Mouse (Mus musculus) hindbrain, embryonic 16.5 days (tissue): Measurements from ENCODE around the gene Il2ra. TPM values are rescaled to one million over a fixed set of nuclear protein-coding genes. Genes with fewer than 3 reads are reported as not detected.
"Not testable (repeated sequence)": the region's sequence is repeated elsewhere in the genome, so short reads cannot be mapped to it uniquely, and the experiment has no call there.

Experiments used
- ATAC-seq: fragments of 200-750 bp; cut with Nextera tagmentation; 2 replicates; pipeline ENCODE4 v1.8.0; 2017; ENCODE audit warnings: moderate TSS enrichment, moderate library complexity
- H3K27ac ChIP-seq: fragments of 300-500 bp; sonication (generic); 2 replicates; pipeline ENCODE4 v1.5.1; 2014; ENCODE audit warnings: low read depth, mild to moderate bottlenecking, control low read depth, low read length, moderate library complexity
- H3K27me3 ChIP-seq: fragments of 300-500 bp; sonication (generic); replicated peaks from 2 replicates; pipeline ENCODE4 v1.6.1; 2014; ENCODE audit warnings: low read length; ENCODE audit not compliant: control insufficient read depth, insufficient read depth
- H3K36me3 ChIP-seq: fragments of 300-500 bp; sonication (generic); 2 replicates; pipeline ENCODE4 v1.6.1; 2014; ENCODE audit warnings: mild to moderate bottlenecking, low read length, moderate library complexity, mixed read lengths; ENCODE audit not compliant: control insufficient read depth, insufficient read depth
- H3K4me1 ChIP-seq: fragments of 300-500 bp; sonication (generic); 2 replicates; pipeline ENCODE4 v1.6.1; 2014; ENCODE audit warnings: low read depth, low read length; ENCODE audit not compliant: control insufficient read depth, insufficient read depth
- H3K4me2 ChIP-seq: fragments of 300-500 bp; sonication (generic); 2 replicates; pipeline ENCODE4 v1.6.1; 2014; ENCODE audit warnings: mild to moderate bottlenecking, low read length, control low read depth, moderate library complexity
- H3K4me3 ChIP-seq: fragments of 300-500 bp; sonication (generic); 2 replicates; pipeline ENCODE4 v1.5.1; 2014; ENCODE audit warnings: mild to moderate bottlenecking, low read length, control low read depth, moderate library complexity
- H3K9ac ChIP-seq: fragments of 300-500 bp; sonication (generic); 2 replicates; pipeline ENCODE4 v1.6.1; 2014; ENCODE audit warnings: low read depth, mild to moderate bottlenecking, control low read depth, low read length, moderate library complexity
- H3K9me3 ChIP-seq: fragments of 300-500 bp; sonication (generic); 2 replicates; pipeline ENCODE4 v1.6.1; 2014; ENCODE audit warnings: mild to moderate bottlenecking, low read length, moderate library complexity; ENCODE audit not compliant: control insufficient read depth
- WGBS: fragments of 180-500 bp; shearing (Covaris S2); extraction: QIAGEN DNeasy Blood & Tissue Kit; methylation state at CpG from one replicate; pipeline ENCODE4 v1.1.7; 2014; 5-methylcytosine and 5-hydroxymethylcytosine counted together
- polyA plus RNA-seq: library from polyadenylated mRNA; unstranded; fragments of >200 nt; fragmentation: Nextera tagmentation; extraction: Ambion mirVana; gene quantifications from 2 replicates; pipeline ENCODE4 v1.2.1, GENCODE M21; 2015

The Il2ra gene
- polyA plus RNA-seq, 1 experiment from 2014 or later: 0.08 TPM

DNA sequence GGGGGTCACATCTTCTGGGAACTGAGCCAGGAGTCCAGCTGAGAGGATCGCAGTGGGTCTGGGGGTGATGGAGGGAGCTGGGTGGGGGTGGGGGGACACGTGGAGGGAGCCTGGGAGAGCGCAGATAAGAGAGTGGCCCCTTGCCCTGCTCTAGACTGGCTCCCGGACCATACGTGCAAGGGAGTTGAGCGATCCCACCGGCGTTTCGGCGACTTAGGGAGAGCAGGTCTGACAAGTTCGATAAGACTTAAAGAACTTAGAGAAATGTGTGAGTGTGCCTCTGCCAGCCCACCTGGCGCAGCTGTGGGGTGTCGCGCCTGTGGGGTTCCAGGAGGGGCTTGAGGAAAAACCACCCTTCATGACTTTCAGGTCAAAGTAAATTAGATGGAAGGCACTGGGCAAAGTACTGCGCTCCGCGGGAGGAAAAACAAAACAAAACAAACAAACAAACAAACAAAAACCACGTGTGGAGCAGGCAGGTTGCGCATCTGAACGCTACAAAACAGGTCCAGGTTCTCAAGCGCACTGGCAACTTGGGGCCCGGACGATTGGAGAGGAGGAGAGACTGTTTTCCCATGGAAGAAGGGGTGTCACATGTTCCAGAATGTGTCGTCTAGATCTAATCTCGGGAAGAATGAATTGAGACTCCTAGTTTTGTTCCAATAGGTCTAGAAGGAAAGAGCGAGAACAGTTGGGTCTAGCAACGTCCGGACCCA is 63.6 kb downstream of the Il2ra start:
- Histone ChIP-seq H3K9ac (peak overlapping the region; percentile 68), H3K4me2 (peak overlapping the region; percentile 100), H3K9me3 (no peaks in the 10 kb centered on the region), H3K4me1 (peaks cover 16% of the 10 kb centered on the region), H3K27ac (no peak overlapping the region), H3K4me3 (peak overlapping the region; percentile 64), H3K27me3 (peaks cover 11% of the 10 kb centered on the region), H3K36me3 (no peaks in the 10 kb centered on the region)
- 3% methylated on average over 28 of the region's 28 CpGs for WGBS
- ATAC-seq: peak; percentile 72

DNA sequence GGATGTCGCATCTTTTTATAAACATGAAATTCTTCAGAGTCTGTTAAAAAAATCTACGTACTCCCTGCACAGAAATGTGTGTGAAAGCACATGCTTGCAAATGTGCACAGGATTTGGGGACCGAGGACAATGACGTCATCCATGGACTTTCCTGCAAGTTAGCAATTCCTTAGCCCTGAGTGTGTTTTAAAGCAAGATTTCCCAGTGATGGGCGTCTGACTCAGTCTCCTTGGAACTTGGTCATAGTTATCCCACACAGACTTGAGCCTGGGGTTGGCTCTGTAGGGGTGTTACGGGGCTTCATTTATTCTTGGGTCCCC is 64.1 kb downstream of the Il2ra start:
- Histone ChIP-seq H3K27me3 (peaks cover 11% of the 10 kb centered on the region), H3K4me3 (no peak overlapping the region), H3K4me1 (peaks cover 16% of the 10 kb centered on the region), H3K9me3 (no peaks in the 10 kb centered on the region), H3K4me2 (peak overlapping the region; percentile 100), H3K27ac (no peak overlapping the region), H3K36me3 (no peaks in the 10 kb centered on the region), H3K9ac (no peak overlapping the region)
- 37% methylated on average over 6 of the region's 6 CpGs for WGBS
- no peak for ATAC-seq

DNA sequence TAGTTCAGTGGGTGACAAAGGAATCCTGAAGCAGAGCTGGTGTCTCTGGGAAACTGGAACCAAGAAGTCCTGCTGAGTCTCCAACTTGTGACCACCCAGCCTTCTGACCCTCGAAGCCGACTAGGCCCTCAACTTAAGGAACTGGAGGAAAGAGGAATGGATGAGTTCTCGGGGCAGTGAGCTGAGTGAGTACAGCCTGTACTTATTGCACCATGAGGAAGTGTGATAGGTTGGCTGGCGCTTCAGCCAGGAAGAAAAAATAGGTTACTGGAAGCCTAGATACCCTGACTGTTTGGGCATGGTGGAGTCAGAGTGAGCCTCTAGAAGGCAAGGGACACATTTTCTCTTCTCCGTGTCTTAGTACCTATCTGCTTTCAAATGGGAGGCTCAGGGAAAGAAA is 65.9 kb downstream of the Il2ra start:
- no peak overlapping the region for H3K27ac ChIP-seq
- H3K4me1 ChIP-seq: peaks cover 16% of the 10 kb centered on the region
- H3K9ac ChIP-seq: no peak overlapping the region
- WGBS: 90% methylated on average over 5 of the region's 5 CpGs
- no peak for ATAC-seq
- peaks cover 11% of the 10 kb centered on the region for H3K27me3 ChIP-seq
- no peak overlapping the region for H3K4me2 ChIP-seq
- no peaks in the 10 kb centered on the region for H3K36me3 ChIP-seq
- no peak overlapping the region for H3K4me3 ChIP-seq
- H3K9me3 ChIP-seq: no peaks in the 10 kb centered on the region

DNA sequence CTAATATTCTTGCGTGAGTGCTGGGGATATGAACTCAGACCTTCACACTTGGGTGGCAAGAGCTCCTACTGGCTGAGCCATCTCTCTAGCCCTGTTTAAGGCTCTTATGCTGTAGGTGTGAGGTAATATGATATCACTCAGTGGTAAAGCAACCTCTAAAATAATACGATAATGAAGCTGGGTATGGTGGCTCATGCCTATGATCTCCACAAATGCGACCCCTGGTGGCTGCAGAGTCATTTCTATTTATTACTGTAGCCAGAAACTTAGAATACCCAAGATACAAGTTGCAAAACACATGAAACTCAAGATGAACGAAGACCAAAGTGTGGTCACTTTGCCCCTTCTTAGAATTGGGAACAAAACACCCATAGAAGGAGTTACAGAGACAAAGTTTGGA is 67.5 kb downstream of the Il2ra start:
- Histone ChIP-seq H3K27me3 (peaks cover 11% of the 10 kb centered on the region), H3K4me1 (peaks cover 14% of the 10 kb centered on the region)
- not testable (repeated sequence) for H3K4me3 ChIP-seq, H3K9ac ChIP-seq, H3K36me3 ChIP-seq, H3K27ac ChIP-seq, H3K9me3 ChIP-seq, ATAC-seq, H3K4me2 ChIP-seq
- WGBS: 52% methylated on average over 4 of the region's 4 CpGs

DNA sequence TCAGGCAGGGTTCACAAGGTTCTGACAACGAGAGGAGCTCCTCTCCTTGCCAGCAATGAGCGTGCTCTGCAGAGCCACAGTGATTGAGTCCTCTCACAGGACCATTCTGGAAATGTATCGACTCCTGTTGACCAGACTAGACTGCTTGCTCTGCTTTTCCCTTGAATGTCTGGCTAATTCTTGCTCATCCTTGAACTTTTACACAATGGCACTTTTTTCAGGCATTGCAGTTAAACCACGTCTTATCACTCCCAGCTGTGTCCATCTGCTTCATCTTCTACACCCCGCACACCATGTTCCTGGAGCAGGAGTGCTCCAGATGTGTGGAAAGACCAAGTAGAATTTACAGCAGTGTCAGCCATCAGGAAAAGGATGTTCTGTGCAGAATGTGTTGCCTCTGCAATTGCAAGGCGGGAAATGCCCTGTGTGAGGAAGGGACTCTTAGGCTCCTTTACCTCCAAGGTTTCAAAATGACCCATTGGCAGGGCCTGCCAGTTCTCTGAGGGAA is 69.9 kb downstream of the Il2ra start:
- H3K9ac ChIP-seq: no peak overlapping the region
- H3K36me3 ChIP-seq: no peaks in the 10 kb centered on the region
- H3K4me2 ChIP-seq: no peak overlapping the region
- no peaks in the 10 kb centered on the region for H3K4me1 ChIP-seq
- no peak overlapping the region for H3K27ac ChIP-seq
- WGBS: 86% methylated on average over 6 of the region's 6 CpGs
- H3K4me3 ChIP-seq: no peak overlapping the region
- no peaks in the 10 kb centered on the region for H3K9me3 ChIP-seq
- 0 out of 2 replicates have a peak, but pooled peaks cover 3% of the 10 kb centered on the region for H3K27me3 ChIP-seq
- ATAC-seq: no peak

DNA sequence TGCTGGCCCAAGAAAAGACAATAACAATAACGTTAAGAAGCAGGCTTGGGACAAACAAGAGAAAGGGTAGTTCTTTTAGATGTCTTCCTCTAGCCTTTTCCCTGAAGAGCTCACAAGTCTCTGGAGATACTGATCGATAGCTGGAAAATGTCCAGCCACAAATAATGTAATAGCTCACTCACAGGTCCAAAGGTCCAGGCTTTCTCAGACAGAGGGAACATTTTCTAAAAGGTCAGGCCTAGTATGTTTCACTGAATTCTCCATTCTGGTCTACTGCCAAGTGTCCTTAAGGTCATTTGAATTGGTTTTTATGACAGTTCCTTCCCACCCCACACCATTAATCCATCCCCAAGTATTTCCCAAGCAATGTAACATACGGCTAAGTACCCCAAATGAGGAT is 70.4 kb downstream of the Il2ra start:
- Histone ChIP-seq H3K4me1 (no peaks in the 10 kb centered on the region), H3K27me3 (0 out of 2 replicates have a peak, but pooled peaks cover 3% of the 10 kb centered on the region), H3K36me3 (no peaks in the 10 kb centered on the region), H3K4me2 (no peak overlapping the region), H3K9ac (no peak overlapping the region), H3K9me3 (no peaks in the 10 kb centered on the region), H3K4me3 (no peak overlapping the region), H3K27ac (no peak overlapping the region)
- ATAC-seq: no peak
- WGBS: 74% methylated on average over 3 of the region's 3 CpGs

DNA sequence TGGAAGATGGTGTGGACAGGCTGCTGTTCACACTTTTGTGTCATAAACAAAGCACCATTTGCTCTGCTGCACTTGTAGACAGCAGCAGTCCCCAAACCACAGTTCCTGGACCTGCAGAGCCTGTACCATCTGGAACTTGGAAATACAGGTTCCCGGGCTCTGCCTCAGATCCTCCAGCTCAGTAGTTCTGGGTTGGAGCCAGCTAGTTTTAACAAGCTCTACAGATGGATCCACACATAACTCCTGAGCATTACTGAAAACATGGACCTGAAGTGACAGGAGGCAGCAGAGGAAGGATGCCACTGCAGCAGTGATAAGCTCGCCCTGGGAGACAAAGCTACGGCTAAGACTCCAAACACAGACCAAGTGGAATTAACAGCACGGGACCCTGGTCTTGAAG is 71.9 kb downstream of the Il2ra start:
- Histone ChIP-seq H3K4me2 (no peak overlapping the region), H3K36me3 (no peaks in the 10 kb centered on the region), H3K27me3 (no peaks in the 10 kb centered on the region), H3K9ac (no peak overlapping the region), H3K27ac (no peak overlapping the region), H3K9me3 (no peaks in the 10 kb centered on the region), H3K4me3 (no peak overlapping the region), H3K4me1 (no peaks in the 10 kb centered on the region)
- ATAC-seq: peak; percentile 45; the same call in 1 of the 2 replicates
- 81% methylated on average over 4 of the region's 4 CpGs for WGBS

DNA sequence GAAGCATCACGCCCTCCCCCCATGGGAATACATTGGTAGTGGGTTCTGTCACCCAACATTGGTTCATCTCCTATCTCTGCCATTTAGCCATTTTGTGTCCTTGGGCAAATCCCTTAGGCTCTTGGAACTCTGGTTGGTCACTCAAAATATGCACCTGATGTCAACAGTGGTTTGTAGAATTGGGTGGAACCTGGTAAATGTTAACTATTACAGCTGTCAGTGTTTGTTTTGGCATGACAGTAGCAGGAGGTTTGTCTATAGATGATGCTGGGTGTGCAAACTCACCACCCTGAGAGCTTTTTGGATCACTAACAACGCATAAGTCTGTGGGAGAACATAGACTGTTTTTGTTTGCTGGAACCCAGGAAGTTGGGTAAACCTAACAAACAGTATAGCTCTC is 76.0 kb downstream of the Il2ra start:
- ATAC-seq: no peak
- 85% methylated on average over 2 of the region's 2 CpGs for WGBS
- no peak overlapping the region for H3K4me3 ChIP-seq

DNA sequence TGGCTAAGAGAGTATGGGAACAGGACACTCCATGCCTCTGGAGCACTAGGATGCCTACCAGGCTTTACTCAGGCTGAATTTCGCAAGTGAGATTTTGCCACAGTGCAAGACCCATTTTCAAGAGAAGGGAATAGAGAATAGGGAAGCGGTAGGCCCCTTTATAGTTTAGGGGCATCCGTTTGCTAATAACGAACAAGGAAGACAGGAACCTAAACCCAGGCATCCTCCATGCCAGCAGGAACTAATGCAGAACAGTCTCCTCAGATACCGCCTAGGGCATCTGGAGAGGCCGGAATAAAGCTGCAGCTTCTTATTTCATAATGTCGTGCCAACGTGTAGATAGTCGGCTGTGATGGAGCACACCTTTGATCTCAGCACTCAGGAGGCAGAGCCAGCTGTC is 80.0 kb downstream of the Il2ra start:
- 91% methylated on average over 9 of the region's 9 CpGs for WGBS
- no peak for ATAC-seq
- H3K4me1 ChIP-seq: no peaks in the 10 kb centered on the region
- no peak overlapping the region for H3K27ac ChIP-seq
- H3K4me3 ChIP-seq: no peak overlapping the region
- no peak overlapping the region for H3K9ac ChIP-seq
- H3K36me3 ChIP-seq: no peaks in the 10 kb centered on the region
- no peaks in the 10 kb centered on the region for H3K27me3 ChIP-seq
- H3K9me3 ChIP-seq: no peaks in the 10 kb centered on the region
- no peak overlapping the region for H3K4me2 ChIP-seq

More for the DNA sequence above, 76.0 kb downstream of the Il2ra start:
- H3K27ac ChIP-seq: no peak overlapping the region
- no peak overlapping the region for H3K9ac ChIP-seq
- H3K36me3 ChIP-seq: no peaks in the 10 kb centered on the region
- no peaks in the 10 kb centered on the region for H3K4me1 ChIP-seq
- H3K9me3 ChIP-seq: no peaks in the 10 kb centered on the region
- H3K4me2 ChIP-seq: no peak overlapping the region
- H3K27me3 ChIP-seq: no peaks in the 10 kb centered on the region
